Mouse (Mus musculus) heart, adult 10 weeks (tissue): ENCODE data around the gene Chrdl2. TPM values are rescaled to one million over a fixed set of nuclear protein-coding genes. Genes with fewer than 3 reads are reported as not detected.

Source experiments
- polyA plus RNA-seq: library from polyadenylated mRNA; stranded (reverse); fragments of 350-450 nt; fragmentation: Illumina TruSeq; extraction: RNeasy Lipid Tissue Mini Kit (QIAGEN cat#74804); gene quantifications from one replicate; pipeline ENCODE4 v1.2.3, GENCODE M21; 2014; ENCODE audit warnings: low read depth, low replicate concordance

Chrdl2 gene
- polyA plus RNA-seq: not detected

GRCm38 (mm10) chr7:100005790-100006189 lies at the start of gene Chrdl2:
Gene Chrdl2 (plus strand): TSS chr7:100006172.

GRCm38 (mm10) chr7:99980132-99980591 lies 25.8 kb upstream of the Chrdl2 start, which contains the start of gene Rnf169:
Gene Rnf169 (minus strand): TSS chr7:99980448.

Other genes with a start within 250 kb of the Chrdl2 start
- gene Olfr521, start 242.7 kb upstream of the Chrdl2 start, polyA plus RNA-seq: not detected
- gene Neu3, start 177.8 kb upstream of the Chrdl2 start, polyA plus RNA-seq: 5.5 TPM
- gene Xrra1, start 147.1 kb upstream of the Chrdl2 start, polyA plus RNA-seq: not detected
- gene Spcs2, start 142.7 kb upstream of the Chrdl2 start, polyA plus RNA-seq: 73.8 TPM
- gene Rnf169, start 25.7 kb upstream of the Chrdl2 start, polyA plus RNA-seq: 5.1 TPM
- gene Pold3, start 115.4 kb downstream of the Chrdl2 start, polyA plus RNA-seq: 9.8 TPM
- gene Lipt2, start 153.1 kb downstream of the Chrdl2 start, polyA plus RNA-seq: 5.6 TPM
- gene Kcne3, start 170.3 kb downstream of the Chrdl2 start, polyA plus RNA-seq: not detected
- gene Pgm2l1, start 221.2 kb downstream of the Chrdl2 start, polyA plus RNA-seq: 3.1 TPM